Mouse (Mus musculus): ENCODE data around the gene Kng1. TPM values are rescaled to one million over a fixed set of nuclear protein-coding genes. Genes with fewer than 3 reads are reported as not detected.

Gene Kng1
- polyA plus RNA-seq, 1 experiment: 1.5 TPM

- TF ChIP-seq POLR2A (IDR thresholded peaks at IDR 0.05; ENCODE audit: low read depth, low read length): no peak
- TF ChIP-seq CTCF (IDR thresholded peaks at IDR 0.05; ENCODE audit: borderline replicate concordance, insufficient read depth, low read length): no peak
- H3K4me1 ChIP-seq (ENCODE audit: control insufficient read depth, insufficient read depth, low read length): no peaks in the 10 kb centered on the region
- no peak overlapping the region for H3K27ac ChIP-seq (ENCODE audit: insufficient read depth, low read length)
- H3K4me3 ChIP-seq (ENCODE audit: insufficient read depth, low read length): peak overlapping the region; percentile 5; the same call in 1 of the 2 replicates
Observed at GRCm38 (mm10) chr16:23103038-23103745, 45.5 kb downstream of the Kng1 start.

- Histone ChIP-seq H3K4me3 (ENCODE audit: insufficient read depth, low read length) (no peak overlapping the region), H3K4me1 (ENCODE audit: control insufficient read depth, insufficient read depth, low read length) (no peaks in the 10 kb centered on the region), H3K27ac (ENCODE audit: insufficient read depth, low read length) (no peak overlapping the region)
- TF ChIP-seq POLR2A (IDR thresholded peaks at IDR 0.05; ENCODE audit: low read depth, low read length) (no peak), CTCF (IDR thresholded peaks at IDR 0.05; ENCODE audit: borderline replicate concordance, insufficient read depth, low read length) (no peak)
Observed at GRCm38 (mm10) chr16:23103841-23104240, 46.2 kb downstream of the Kng1 start.

- Histone ChIP-seq H3K4me3 (ENCODE audit: insufficient read depth, low read length) (no peak overlapping the region), H3K27ac (ENCODE audit: insufficient read depth, low read length) (no peak overlapping the region), H3K4me1 (ENCODE audit: control insufficient read depth, insufficient read depth, low read length) (no peaks in the 10 kb centered on the region)
- TF ChIP-seq CTCF (IDR thresholded peaks at IDR 0.05; ENCODE audit: borderline replicate concordance, insufficient read depth, low read length): no peak
Observed at GRCm38 (mm10) chr16:23106121-23106520, 48.5 kb downstream of the Kng1 start.

GRCm38 (mm10) chr16:23107231-23107942 is 49.7 kb downstream of the Kng1 start, which contains the start of gene Eif4a2:
Gene Eif4a2 (plus strand): TSS chr16:23107444.
- Histone ChIP-seq H3K27ac (ENCODE audit: insufficient read depth, low read length) (peak within 1 kb of the TSS; percentile 99), H3K4me1 (ENCODE audit: control insufficient read depth, insufficient read depth, low read length) (no peaks in the 10 kb centered on the region), H3K4me3 (ENCODE audit: insufficient read depth, low read length) (peak within 1 kb of the TSS; percentile 98)
- TF ChIP-seq CTCF (IDR thresholded peaks at IDR 0.05; ENCODE audit: borderline replicate concordance, insufficient read depth, low read length) (no peak), POLR2A (IDR thresholded peaks at IDR 0.05; ENCODE audit: low read depth, low read length) (peak; percentile 98)

- H3K27ac ChIP-seq (ENCODE audit: insufficient read depth, low read length): peak overlapping the region; percentile 99
- TF ChIP-seq CTCF (IDR thresholded peaks at IDR 0.05; ENCODE audit: borderline replicate concordance, insufficient read depth, low read length) (no peak), POLR2A (IDR thresholded peaks at IDR 0.05; ENCODE audit: low read depth, low read length) (peak; percentile 71)
- no peaks in the 10 kb centered on the region for H3K4me1 ChIP-seq (ENCODE audit: control insufficient read depth, insufficient read depth, low read length)
- H3K4me3 ChIP-seq (ENCODE audit: insufficient read depth, low read length): peak overlapping the region; percentile 98
Observed at GRCm38 (mm10) chr16:23107946-23108759, 50.5 kb downstream of the Kng1 start.

- Histone ChIP-seq H3K27ac (ENCODE audit: insufficient read depth, low read length) (peak overlapping the region; percentile 67), H3K4me3 (ENCODE audit: insufficient read depth, low read length) (peak overlapping the region; percentile 98), H3K4me1 (ENCODE audit: control insufficient read depth, insufficient read depth, low read length) (no peaks in the 10 kb centered on the region)
- TF ChIP-seq CTCF (IDR thresholded peaks at IDR 0.05; ENCODE audit: borderline replicate concordance, insufficient read depth, low read length) (no peak), POLR2A (IDR thresholded peaks at IDR 0.05; ENCODE audit: low read depth, low read length) (peak; percentile 25; the same call in 1 of the 2 replicates)
Observed at GRCm38 (mm10) chr16:23108943-23109342, 51.3 kb downstream of the Kng1 start.

- H3K4me1 ChIP-seq (ENCODE audit: control insufficient read depth, insufficient read depth, low read length): no peaks in the 10 kb centered on the region
- H3K4me3 ChIP-seq (ENCODE audit: insufficient read depth, low read length): peak overlapping the region; percentile 98
- TF ChIP-seq CTCF (IDR thresholded peaks at IDR 0.05; ENCODE audit: borderline replicate concordance, insufficient read depth, low read length) (no peak), POLR2A (IDR thresholded peaks at IDR 0.05; ENCODE audit: low read depth, low read length) (no peak)
- H3K27ac ChIP-seq (ENCODE audit: insufficient read depth, low read length): peak overlapping the region; percentile 67
Observed at GRCm38 (mm10) chr16:23109350-23110280, 52.0 kb downstream of the Kng1 start.

- Histone ChIP-seq H3K4me3 (ENCODE audit: insufficient read depth, low read length) (no peak overlapping the region), H3K4me1 (ENCODE audit: control insufficient read depth, insufficient read depth, low read length) (no peaks in the 10 kb centered on the region), H3K27ac (ENCODE audit: insufficient read depth, low read length) (no peak overlapping the region)
- TF ChIP-seq CTCF (IDR thresholded peaks at IDR 0.05; ENCODE audit: borderline replicate concordance, insufficient read depth, low read length) (no peak), POLR2A (IDR thresholded peaks at IDR 0.05; ENCODE audit: low read depth, low read length) (no peak)
Observed at GRCm38 (mm10) chr16:23112348-23112747, 54.7 kb downstream of the Kng1 start.

Data from embryonic fibroblast, embryonic 13.5 days (primary cell).